ENCODE assay signal across 10 mouse cellular contexts in the genomic region with DNA sequence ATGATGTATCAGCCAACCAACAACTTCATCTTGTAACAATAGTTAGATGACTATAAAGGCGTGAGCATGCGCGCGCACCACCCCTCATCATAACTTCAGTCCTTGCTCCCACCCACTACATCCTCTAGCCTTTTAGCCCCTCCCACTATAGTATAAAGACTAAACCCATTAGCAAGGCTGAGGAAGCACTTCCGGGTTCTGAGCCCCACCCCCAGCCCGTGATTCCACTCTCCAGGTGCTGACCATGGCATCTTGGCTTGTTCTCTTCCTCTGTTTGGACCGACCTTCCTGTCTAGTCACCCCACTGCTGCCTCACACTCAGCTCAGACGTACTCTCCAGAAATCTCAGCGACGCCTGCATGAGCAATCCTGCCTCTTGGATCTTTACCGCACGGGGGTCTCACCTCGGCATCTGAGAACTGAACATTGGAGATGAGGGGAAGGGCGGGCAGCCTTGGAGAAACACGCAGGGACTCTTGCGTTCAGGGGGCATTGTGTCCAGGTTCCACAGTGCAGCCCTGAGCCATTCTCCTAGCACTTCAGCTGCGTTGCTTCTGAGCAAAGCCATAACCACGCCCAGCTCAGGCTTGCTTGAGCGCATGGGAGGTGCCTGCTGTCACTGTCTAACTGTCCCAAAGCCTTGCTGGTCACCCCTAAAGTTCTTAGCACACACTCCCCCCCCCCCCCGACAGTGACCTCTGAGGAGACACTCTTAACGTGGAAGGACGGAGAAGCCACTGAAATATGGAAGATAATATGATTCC.
DNase-seq lines count a peak whose midpoint lies in the region; ATAC-seq and TF ChIP-seq lines count a peak whose summit lies in the region.
"Had no signal": no experiment of that assay in that cellular context is flagged by ENCODE, and none has a peak within 500 bp of the region (broad histone marks: within the 10 kb centered on the region; RNA-seq: fewer than 3 reads in every experiment).

No protein-coding gene starts in this region.

- peak; percentile 23; the same call in 1 of the 2 replicates for ATAC-seq in hindbrain, embryonic 15.5 days (ENCODE audit: low FRiP score, low read depth)
- ATAC-seq in hindbrain, embryonic 16.5 days = no peak
- ATAC-seq in intestine, postnatal 0 days = peak; percentile 49; the same call in 1 of the 2 replicates
- ATAC-seq: hindbrain, postnatal 0 days had no signal

- H3K4me1 ChIP-seq in hindbrain, embryonic 15.5 days (replicated peaks) = no peaks in the 10 kb centered on the region
- H3K4me1 ChIP-seq in hindbrain, embryonic 16.5 days (ENCODE audit: control insufficient read depth, insufficient read depth, low read depth, low read length) = no peaks in the 10 kb centered on the region
- peaks cover 5% of the 10 kb centered on the region for H3K4me1 ChIP-seq in testis, adult 2 months (ENCODE audit: control insufficient read depth, insufficient read depth, low read length)
- H3K4me1 ChIP-seq in intestine, postnatal 0 days (replicated peaks; ENCODE audit: control insufficient read depth, insufficient read depth, low read length) = no peaks in the 10 kb centered on the region
- H3K4me1 ChIP-seq: megakaryocyte, embryonic 14.5 days had no signal

- no peak overlapping the region for H3K4me2 ChIP-seq in hindbrain, embryonic 15.5 days
- H3K4me2 ChIP-seq in hindbrain, embryonic 16.5 days (ENCODE audit: low read length) = no peak overlapping the region
- H3K4me2 ChIP-seq in intestine, postnatal 0 days (replicated peaks; ENCODE audit: low read depth) = peak overlapping the region; percentile 55

- H3K27ac ChIP-seq in hindbrain, embryonic 15.5 days (replicated peaks) = no peak overlapping the region
- no peak overlapping the region for H3K27ac ChIP-seq in hindbrain, embryonic 16.5 days (ENCODE audit: low read depth, low read length)
- H3K27ac ChIP-seq in testis, adult 2 months (ENCODE audit: control insufficient read depth, insufficient read depth, low read depth, low read length) = no peak overlapping the region
- no peak overlapping the region for H3K27ac ChIP-seq in intestine, postnatal 0 days (ENCODE audit: low read depth, low read length)
- H3K27ac ChIP-seq: hindbrain, postnatal 0 days had no signal

- DNase-seq in testis, postnatal 14 days (ENCODE audit: low spot score) = no peak
- peak; percentile 36 for DNase-seq in testis, postnatal 10 days (ENCODE audit: low spot score)
- DNase-seq in ovary, adult 18-20 months (ENCODE audit: low spot score) = no peak
- DNase-seq: cerebellum, postnatal 25 days had no signal

- H3K4me3 ChIP-seq in hindbrain, embryonic 15.5 days = no peak overlapping the region
- H3K4me3 ChIP-seq in hindbrain, embryonic 16.5 days (ENCODE audit: low read length) = no peak overlapping the region
- peak overlapping the region; percentile 56 for H3K4me3 ChIP-seq in testis, adult 2 months (ENCODE audit: control insufficient read depth, low read depth, low read length)
- H3K4me3 ChIP-seq in intestine, postnatal 0 days (ENCODE audit: low read depth, low read length) = no peak overlapping the region
- H3K4me3 ChIP-seq: megakaryocyte, embryonic 14.5 days had no signal

- H3K27me3 ChIP-seq in hindbrain, embryonic 15.5 days = no peaks in the 10 kb centered on the region
- H3K27me3 ChIP-seq in hindbrain, embryonic 16.5 days (replicated peaks; ENCODE audit: control insufficient read depth, insufficient read depth, low read length) = no peaks in the 10 kb centered on the region
- no peaks in the 10 kb centered on the region for H3K27me3 ChIP-seq in testis, adult 2 months (ENCODE audit: control insufficient read depth, insufficient read depth, low read length)
- H3K27me3 ChIP-seq in intestine, postnatal 0 days (replicated peaks; ENCODE audit: control insufficient read depth, insufficient read depth, low read length) = no peaks in the 10 kb centered on the region

- H3K36me3 ChIP-seq in hindbrain, embryonic 15.5 days = no peaks in the 10 kb centered on the region
- no peaks in the 10 kb centered on the region for H3K36me3 ChIP-seq in hindbrain, embryonic 16.5 days (ENCODE audit: control insufficient read depth, insufficient read depth, low read length)
- no peaks in the 10 kb centered on the region for H3K36me3 ChIP-seq in testis, adult 2 months (ENCODE audit: control insufficient read depth, insufficient read depth, low read length)
- no peaks in the 10 kb centered on the region for H3K36me3 ChIP-seq in intestine, postnatal 0 days (ENCODE audit: control insufficient read depth, insufficient read depth)

- no peak for TF ChIP-seq POLR2A in testis, adult 2 months (IDR thresholded peaks at IDR 0.05; ENCODE audit: control insufficient read depth, low read depth, low read length)

- H3K9me3 ChIP-seq in hindbrain, embryonic 15.5 days = no peaks in the 10 kb centered on the region
- no peaks in the 10 kb centered on the region for H3K9me3 ChIP-seq in hindbrain, embryonic 16.5 days (ENCODE audit: control insufficient read depth, low read length)
- no peaks in the 10 kb centered on the region for H3K9me3 ChIP-seq in intestine, postnatal 0 days (ENCODE audit: control insufficient read depth)

- WGBS in hindbrain, embryonic 15.5 days = 80% methylated on average over 22 of the region's 22 CpGs
- 79% methylated on average over 22 of the region's 22 CpGs for WGBS in hindbrain, embryonic 16.5 days
- 60% methylated on average over 22 of the region's 22 CpGs for WGBS in intestine, postnatal 0 days

- TF ChIP-seq CTCF in testis, adult 2 months (IDR thresholded peaks at IDR 0.05; ENCODE audit: control insufficient read depth, insufficient read depth, insufficient replicate concordance, low read depth, low read length) = no peak
- no peak for TF ChIP-seq CTCF in intestine, postnatal 0 days (IDR thresholded peaks at IDR 0.05; ENCODE audit: low read depth)

- no peak overlapping the region for H3K9ac ChIP-seq in hindbrain, embryonic 15.5 days
- H3K9ac ChIP-seq in hindbrain, embryonic 16.5 days (ENCODE audit: low read depth, low read length) = no peak overlapping the region
- no peak overlapping the region for H3K9ac ChIP-seq in intestine, postnatal 0 days (ENCODE audit: low read depth, low read length)
